Mouse (Mus musculus) thymus, postnatal 4 days (tissue): ENCODE data around the gene Snf8.

Experiments used
- DNase-seq: peaks from one replicate; pipeline ENCODE4 v3.0.0; 2021

Snf8 gene

DNA sequence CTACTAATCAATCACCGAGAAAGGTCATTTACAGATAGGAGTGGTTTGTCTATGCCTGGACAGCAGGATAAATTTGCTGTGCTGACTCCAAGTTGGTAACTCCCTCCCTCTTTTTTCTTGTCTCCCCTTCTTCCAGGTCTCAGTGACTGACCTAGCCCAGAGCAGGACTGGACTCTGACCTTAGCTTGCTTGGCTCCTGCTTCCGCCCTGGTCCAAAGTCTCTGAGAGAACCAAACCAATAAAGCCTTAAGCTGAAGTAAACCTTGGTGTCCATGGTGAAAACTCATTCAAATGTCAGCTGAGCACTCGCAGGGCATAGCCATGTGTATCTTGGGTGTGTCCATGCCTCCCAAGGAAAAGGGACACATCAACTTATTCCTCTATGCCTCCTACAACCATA is 4.1 kb upstream of the Snf8 start:
- DNase-seq = no peak

DNA sequence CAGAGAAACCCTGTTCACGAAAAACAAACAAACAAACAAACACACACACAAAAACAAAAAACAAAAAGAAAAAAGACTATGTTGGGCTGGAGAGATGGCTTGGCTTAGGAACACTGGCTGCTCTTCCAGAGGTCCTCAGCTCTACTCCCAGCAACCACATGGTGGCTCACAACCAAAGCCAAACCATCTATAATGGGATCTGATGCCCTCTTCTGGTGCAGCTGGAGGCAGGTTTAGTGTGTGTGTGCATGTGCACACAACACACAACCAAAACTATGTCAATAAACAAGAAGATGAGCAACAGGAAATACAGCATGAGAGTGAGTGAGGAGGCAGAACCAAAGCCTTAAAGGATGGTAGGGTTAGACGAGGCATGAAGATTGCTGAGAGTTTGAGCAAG is 3.0 kb upstream of the Snf8 start:
- no peak for DNase-seq

GRCm38 (mm10) chr11:96033264-96033663 is 1.4 kb upstream of the Snf8 start:
- no peak for DNase-seq

DNA sequence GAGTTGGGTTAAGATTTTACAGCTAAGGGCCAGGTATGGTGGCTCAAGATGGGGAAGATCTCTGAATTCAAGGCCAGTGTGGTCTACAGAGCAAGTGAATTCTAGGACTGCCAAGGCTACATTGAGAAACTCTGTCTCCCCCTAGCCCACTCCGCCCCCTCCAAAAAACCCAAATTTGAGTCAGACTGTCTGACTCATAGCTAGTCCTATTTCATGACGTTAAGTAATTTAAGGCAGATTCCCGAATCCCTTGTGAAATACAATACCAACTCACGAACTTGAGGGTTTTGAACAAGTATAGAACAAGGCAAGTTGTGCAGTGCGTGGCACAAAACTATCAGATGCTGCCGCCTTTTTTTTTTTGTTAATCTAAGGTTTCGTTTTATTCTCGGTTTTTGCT is 569 bp upstream of the Snf8 start:
- DNase-seq = no peak

DNA sequence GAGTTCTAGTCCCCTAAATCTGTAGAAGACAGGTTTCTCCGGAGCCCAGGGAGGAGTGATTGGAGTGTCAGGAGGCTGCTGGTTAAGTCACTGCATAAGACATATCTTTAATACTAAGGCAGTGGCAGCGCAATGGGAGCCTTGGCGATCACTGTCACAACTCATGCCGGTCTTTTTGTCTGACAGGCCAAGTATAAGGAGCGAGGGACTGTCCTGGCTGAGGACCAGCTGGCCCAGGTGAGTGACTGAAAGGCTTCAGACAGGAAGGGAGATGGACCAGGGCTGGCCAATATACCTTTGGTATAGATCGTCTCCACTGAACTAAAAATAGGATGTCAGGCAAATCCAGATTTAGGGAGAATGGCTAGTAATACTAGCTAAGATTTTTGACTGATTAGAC is 448 bp downstream of the Snf8 start:
- DNase-seq = no peak

DNA sequence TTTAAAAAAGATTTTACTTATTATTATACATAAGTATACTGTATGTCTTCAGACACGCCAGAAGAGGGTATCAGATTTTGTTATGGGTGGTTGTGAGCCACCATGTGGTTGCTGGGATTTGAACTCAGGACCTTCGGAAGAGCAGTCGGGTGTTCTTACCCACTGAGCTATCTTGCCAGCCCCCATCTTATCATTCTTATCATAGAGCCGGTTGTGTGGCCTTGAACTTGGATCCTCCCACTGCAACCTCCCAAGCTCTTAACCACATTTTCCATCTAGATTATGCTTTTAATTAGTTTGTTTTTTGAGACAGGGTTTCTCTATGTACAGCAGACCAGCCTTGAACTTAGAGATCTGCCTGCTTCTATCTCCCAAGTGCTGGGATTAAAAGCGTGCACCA is 2.8 kb downstream of the Snf8 start:
- no peak for DNase-seq

- DNase-seq = no peak
Measured at GRCm38 (mm10) chr11:96038560-96038959, 3.9 kb downstream of the Snf8 start.

DNA sequence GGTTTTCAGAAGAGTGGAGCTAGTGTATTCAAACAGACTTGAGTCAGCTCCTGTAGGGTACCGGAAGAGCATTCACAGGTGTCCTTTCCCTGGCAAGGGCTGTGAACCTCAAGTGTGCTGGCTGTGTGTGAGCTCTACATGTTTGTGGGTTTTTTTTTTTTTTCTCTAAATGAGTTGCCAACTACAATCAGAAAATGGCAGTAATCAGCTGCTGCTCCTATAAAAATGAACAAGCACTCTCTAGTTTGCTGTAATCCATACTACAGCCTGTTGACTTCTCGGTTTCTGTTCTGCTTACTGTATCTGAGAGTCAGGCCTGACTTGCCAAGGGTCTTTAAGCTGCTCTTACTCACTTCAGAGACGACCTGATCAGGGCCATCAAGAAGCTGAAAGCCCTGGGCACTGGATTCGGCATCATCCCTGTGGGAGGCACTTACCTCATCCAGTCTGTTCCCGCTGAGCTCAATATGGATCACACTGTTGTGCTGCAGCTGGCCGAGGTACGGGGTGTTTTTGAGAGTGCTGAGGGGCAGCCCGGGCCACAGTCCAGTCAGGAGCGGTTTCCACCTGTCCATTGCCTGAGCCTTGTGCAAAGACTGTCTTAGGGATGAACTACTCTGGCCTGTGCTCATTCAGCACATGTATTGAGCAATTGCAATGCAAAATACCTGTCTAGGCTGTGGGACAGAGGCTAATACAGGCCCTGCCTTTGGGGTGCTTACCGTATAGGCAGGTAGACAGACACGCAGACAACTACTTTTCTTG is 10.3 kb downstream of the Snf8 start:
- DNase-seq = no peak

DNA sequence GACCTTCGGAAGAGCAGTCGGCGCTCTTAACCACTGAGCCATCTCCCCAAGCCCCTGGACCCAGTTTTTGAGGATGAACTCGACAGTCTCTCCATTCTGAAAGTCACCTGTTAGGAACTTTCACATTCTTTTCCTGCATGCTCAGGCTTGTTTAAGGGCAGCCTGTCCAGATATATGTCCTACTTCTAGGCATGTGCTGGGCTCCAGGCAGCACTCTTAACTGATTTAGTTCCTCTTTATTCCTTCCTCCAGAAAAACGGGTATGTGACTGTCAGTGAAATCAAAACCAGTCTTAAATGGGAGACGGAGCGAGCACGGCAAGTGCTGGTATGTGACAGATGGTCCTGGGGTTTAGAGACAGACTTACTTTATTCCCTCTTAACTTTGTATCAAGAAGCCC is 11.3 kb downstream of the Snf8 start:
- DNase-seq = no peak

DNA sequence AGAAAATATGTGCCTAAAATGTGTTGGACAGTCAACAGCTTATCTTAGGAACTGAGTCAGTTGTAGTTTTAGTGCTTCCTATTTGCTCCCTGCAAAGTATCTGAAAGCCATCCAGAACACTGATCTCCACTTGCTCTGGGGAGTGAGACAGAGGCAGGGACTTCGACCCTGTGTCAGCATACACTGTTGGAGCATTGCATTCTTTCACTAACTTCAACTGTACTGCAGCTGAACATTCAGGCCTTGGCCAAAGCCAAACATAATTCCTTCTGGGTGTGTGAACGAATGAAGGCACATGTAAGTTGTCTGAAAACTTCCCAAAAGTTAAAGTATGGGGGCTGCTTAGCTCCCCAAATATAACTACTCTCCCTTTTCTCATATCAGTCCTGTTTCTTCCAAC is 12.1 kb downstream of the Snf8 start:
- DNase-seq = no peak

DNA sequence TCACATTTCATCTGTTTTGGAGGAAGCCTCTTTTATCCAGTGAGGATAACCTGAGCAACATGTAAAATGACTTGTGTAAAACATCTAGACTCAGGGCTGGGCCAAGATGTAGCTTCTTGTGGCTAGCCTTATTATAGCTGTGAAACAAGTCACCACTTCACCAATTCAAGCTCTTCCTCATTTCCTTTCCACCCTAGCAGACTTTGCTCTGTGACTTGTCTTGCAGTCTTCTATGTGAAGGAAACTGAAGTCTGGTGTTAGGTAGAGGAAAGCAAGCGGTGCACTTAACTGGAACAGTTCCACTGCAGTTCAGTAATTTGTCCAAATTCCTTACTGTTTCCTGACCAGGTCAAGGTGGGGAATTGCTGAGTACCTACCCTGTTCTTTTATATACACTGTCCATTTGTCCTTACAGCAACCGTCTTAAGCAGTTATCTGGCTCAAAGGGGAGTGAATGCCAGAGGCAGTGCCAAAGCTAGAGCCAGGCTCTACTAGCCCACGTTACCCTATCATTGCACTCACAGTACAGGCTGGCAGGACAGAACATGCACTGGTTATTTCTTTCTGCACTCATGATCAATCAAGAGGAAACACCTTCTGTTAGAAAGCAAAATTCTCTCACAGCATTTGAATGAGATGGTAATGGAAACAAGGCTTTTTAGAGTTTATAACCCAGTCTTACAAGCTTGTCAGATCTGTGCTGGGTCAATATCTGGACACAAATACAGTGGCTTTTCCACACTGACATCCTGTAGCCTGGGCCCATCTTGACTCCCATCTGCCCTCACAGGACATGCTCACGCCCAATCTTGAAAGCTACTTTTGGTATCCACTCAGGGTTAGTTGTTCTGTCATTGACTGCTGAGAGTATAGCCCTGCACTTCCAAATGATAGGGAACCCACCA is 13.0 kb downstream of the Snf8 start:
- DNase-seq = no peak

GRCm38 (mm10) chr11:96049939-96050338 is 15.3 kb downstream of the Snf8 start:
- peak; percentile 22 for DNase-seq

DNA sequence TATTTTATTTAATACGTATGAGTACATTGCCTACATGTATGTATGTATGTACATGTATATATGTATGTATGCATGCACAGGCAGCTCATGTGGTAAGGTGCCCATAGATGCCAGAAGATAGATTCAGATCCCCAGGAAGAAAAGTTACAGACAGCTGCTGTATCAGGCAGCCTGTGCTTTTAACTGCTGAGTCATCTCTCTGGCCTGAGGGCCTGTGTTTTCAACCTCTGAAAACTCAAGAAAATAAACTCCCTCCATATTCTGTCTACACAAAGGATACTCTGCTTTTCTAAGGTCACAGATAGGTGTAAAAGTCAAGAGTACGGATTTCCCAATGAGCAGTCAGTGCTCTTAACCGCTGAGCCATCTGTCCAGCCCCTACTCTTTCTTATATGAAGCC is 16.2 kb downstream of the Snf8 start:
- no peak for DNase-seq

GRCm38 (mm10) chr11:96058309-96058708 is 23.6 kb downstream of the Snf8 start:
- DNase-seq = no peak

- peak; percentile 73 for DNase-seq
Measured at GRCm38 (mm10) chr11:96064521-96065214, 30.0 kb downstream of the Snf8 start.

GRCm38 (mm10) chr11:96065215-96065911 is 30.7 kb downstream of the Snf8 start, which contains the start of gene Ube2z:
TSS of gene Ube2z (minus strand) at chr11:96065388.
- peak; percentile 98 for DNase-seq

DNA sequence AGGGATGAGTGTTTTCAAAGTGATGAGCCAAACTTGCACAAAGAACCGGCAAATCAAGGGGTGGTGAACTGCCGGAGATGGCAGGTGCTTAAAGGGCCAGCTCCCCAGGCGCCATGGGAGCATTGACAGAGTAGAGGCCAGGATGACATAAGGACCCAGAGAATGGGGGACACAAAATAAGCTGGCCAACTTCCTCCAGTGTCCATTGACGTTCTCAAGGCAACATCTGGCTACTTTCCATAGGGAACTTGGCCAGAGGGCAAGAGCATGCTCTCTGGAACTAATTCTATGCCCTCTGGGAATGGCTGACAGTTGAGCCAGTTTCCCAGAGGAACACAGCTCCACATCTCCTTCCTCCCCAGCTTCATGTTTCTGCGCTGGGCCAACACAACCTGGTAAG is 33.5 kb downstream of the Snf8 start:
- DNase-seq = no peak

DNA sequence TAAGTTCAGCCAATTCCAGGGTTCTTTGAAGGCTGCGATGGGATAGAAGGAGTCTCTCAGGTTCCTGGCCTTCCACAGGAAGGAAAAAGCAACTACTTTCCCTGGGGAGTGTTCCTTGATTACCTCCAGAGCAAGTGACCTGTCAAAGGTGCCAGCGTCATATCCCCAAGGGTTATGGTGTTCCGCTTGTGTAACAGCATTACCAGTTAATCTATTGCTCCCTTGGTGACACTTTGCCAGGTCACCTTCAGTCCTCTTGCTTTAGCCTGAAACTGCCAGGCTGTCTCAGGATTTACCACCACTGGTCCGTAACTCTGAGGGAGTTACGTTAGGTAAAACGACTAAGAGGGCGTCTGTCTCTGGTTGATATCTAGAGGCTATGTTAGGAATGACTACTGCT is 35.7 kb downstream of the Snf8 start:
- no peak for DNase-seq

GRCm38 (mm10) chr11:96071013-96071412 is 36.3 kb downstream of the Snf8 start:
- DNase-seq = no peak

- no peak for DNase-seq
Measured at GRCm38 (mm10) chr11:96073295-96073993, 38.8 kb downstream of the Snf8 start.

DNA sequence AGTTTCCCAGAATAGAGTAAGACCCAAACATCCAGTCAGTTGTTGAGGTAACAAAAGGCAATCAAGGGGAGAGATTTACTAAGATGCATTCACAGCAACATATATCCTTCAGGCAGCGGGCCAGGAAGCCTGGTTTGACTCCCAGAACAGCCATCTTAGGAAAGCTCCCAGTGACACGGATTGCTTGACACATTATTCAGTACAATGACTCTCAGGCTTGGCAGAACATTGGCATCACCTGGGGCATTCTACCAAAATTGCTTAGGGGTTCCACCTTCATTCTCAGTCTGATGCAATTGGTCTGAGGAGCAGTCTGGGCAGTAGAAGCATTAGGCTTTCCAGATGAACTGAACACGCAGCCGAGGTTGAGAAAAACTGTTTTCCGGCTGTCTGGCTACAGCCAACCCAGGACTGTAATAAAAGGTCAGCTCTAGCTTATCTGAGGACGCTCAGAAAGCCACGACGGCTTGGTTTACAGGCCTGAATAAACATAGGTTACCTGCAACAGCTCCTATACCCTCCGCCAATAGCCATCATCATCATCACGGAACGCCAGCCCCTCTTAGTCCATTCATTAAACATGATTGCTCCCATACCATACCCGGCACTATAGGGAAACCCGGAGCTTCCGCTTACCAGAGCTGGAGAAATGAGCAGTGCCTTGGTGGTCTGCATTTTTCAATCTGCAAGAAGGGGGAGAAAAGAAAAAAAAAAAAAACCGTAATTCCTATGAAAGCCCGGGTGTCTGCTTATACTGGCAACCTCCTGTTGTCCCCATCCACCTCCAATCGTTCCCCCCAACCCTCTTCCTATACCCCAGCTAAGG is 39.9 kb downstream of the Snf8 start:
- no peak for DNase-seq

DNA sequence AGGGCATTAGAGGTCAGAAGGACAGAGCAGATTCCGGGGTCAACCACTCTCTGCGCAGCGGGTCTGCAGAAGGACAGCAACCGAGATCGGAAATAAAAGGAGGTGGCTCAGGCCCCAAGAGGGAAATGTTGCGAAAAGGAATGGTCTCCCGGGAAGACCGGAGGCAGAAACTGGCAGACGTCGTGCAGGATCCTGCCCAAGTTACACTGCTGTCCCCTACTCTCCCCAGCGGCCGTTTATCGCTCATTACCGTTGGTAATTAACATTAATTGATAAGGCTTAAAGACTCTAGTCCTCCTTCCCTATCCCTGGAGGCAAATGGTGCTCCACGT is 40.5 kb downstream of the Snf8 start:
- DNase-seq = no peak
